Mouse (Mus musculus) retina, embryonic 14.5 days (tissue): ENCODE measurements around the gene Gm11146.

Source experiments
- DNase-seq: peaks from one replicate; pipeline ENCODE4 v3.0.0-alpha.2; 2015; ENCODE audit warnings: low spot score

The Gm11146 gene

DNA sequence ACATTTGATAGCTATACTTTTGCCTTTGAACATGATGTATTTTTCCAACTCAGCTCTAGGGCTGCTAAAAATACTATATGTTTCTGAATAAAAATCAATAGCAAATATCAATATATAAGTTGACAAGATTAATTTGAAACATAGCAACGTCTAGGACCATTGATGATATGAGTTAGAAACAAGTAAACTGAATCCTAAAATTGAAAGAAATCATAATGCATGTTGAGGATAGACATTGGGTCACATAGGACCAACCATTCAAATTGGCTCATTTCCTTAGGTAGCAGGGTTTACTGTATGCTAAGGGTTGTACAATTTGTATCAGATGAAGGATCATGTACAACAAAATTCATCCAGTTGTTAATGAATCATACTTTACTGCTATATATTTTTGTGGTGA lies at the start of gene Gm11146:
TSS of gene Gm11146 (minus strand) at position 101 of the 400 bp plus-strand sequence.
- DNase-seq: no peak

DNA sequence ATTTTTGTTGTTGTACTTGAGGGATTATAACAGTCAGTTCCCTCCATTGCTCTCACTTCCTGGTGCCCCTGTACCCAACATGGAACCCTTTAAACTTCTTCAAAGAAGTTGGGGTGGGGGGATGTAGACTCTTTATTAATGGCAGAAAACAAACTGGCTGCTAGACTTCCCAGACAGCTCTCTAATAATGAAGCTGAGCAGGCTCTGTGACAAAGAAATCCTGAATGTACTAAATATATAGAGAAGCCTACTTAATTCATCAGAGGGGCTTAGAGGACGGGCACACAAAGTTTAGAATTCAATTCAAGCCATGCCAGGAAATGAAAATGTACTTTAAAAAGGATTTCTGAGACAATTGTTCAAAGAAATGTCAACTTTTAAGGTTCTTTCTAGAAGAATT lies 48.7 kb upstream of the Gm11146 start:
- DNase-seq: no peak

DNA sequence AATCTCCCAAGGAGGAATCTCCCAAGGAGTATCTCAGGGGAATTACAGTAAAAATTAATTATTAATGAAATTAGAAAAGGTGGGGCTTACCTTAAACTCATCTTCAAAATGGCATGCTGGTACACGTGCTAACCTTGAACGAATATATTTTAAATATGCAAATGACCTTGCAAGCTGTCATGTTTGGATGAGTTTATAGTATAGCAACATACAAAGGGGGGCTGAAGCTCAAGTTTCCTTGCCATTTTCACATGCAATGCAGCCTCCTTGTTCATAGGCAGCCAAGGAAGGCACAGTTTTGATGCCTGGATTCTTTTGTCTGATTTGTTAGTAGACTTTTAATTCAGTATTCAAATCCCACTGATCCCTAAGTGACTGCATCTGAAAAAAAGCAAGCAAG lies 47.1 kb upstream of the Gm11146 start:
- no peak for DNase-seq

GRCm38 (mm10) chr16:77648181-77648580 lies 46.3 kb upstream of the Gm11146 start:
- no peak for DNase-seq

DNA sequence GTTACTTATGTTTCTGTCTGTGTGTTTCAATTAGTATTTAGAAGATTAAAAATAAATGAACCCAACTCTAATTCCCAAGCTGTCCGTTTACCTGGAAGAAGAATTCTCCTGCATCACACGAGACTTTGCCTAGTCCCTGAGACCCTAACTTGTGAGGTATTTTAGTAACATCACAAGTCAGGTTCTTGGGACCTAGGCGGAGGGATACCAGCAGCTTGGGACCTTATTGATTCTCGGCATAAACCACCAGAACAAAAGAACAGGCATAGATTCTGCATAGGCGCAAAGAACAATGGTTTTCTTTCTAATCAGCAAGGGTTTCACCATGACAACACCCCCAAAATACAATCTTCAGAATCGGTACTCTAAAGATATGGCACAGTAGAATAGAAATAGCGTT lies 44.3 kb upstream of the Gm11146 start:
- peak; percentile 11 for DNase-seq

DNA sequence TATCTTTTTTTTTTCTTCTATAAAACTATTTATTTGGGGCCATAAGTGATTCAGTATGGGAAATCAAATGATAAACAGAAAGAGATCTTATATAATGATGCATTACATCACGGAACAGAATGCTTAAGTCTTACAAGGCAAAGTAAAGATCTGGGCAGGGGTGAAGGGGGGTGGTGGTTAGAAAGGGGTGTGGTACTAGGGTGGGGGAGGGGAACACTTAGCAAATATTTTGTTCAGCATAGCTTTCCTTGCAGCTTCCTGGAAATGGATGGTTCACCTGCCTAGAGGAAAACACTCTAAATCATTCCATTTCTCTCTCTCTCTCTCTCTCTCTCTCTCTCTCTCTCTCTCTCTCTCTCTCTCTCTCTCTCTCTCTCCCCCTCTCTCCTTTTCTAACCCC lies 43.1 kb upstream of the Gm11146 start:
- peak; percentile 34 for DNase-seq

- peak; percentile 79 for DNase-seq
Observed at GRCm38 (mm10) chr16:77643871-77644720, 42.2 kb upstream of the Gm11146 start.

DNA sequence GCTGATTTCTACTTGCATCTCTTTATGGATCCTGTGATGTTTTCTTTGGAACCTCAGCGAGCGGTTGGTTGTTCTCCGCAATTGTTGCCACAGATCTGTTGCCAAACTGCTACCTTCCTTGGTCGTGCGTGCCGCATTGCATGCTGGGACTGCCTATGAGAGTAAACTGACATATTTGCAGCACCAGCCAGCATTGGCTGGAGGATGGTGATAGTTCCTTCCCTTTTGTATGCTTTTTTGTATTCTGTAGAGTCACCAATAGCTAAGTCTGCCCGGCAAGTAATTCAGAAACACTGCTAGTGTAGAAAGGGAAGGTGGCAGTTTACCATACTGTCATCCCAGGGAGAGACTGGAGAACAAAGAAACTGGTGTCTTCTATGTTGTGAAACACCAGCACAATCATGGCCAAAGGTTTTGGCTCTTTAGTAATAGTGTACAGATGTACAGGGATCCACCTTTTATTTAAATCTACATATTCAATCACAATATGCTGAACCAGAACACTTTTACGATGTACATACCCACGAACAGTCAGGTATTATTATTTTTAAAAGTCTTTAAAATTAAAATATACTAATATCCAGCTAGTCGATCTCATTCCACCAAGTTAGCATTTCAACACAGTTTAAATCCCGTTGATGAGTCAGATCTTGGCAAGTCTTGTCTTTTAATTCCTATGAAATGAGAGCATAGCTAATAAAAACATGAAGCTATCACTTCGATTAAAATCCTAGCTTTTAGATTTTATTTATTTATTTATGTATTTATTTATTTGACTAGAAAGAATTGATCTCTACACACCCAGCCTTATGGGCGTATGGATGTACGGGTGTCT lies 41.4 kb upstream of the Gm11146 start:
- DNase-seq: no peak

DNA sequence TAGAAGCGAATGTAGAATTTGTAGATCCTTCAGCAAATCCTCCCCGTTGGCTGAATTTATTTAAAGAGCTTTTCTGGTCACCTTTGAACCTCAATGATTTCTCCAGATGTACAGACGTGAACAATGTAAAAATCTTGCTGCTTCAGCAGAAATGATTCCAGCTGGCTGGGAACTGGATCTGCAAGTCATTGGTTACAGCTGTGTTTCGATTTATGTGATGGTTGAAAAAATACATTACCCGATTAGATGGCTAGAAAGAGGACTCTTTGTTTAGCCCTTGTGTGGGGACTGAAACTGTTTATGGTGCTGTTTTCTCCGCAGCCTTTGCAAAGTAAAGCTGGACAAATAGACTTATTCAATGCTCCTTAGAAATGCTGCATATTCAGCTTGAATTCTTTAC lies 34.6 kb upstream of the Gm11146 start:
- DNase-seq: no peak

DNA sequence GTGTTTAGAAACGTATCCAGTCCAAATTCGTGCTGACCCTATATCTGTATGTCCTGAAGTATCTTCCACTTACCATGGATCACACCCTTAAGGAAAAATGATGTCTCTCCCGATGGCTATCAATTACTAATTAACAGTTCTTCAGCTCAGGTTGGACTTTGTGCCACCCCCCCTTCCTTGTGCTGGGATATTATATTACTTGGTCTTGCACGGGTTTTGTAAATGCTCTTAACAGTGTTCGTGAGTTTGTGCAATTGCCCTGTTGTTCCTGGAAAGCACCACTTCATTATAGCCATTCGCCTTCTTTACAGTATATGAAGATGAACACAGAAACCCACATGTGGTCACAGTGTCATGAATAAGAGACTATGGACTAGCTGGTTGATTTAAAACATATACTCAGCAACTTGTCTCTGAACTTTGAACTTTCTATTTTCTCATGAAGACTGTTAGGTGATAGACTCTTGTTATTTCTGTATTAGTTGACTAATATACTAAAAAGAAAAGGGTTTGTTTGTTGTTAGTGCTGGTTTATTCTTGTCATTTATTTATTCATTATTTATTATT lies 30.5 kb upstream of the Gm11146 start:
- no peak for DNase-seq

- no peak for DNase-seq
Observed at GRCm38 (mm10) chr16:77622681-77623080, 20.8 kb upstream of the Gm11146 start.

DNA sequence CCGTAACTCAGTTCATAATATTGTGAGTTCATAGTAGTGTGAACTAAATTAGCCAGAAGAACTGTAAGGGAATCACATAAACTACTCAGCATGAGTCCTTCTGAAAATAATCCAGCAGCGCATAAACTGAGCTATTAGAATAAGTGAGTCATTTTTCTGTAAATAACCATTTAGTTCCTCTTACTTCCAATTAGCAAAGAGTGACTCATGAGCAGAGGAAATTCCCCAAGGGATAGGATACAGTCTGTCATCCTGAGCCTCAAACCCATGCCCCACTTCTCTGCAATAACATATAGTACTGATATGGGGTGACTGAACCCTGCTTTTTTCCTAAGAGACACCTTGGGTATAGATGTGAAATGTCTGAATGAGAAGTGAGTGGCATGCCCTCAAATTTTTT lies 687 bp upstream of the Gm11146 start:
- DNase-seq: no peak

- DNase-seq: no peak
Observed at GRCm38 (mm10) chr16:77598787-77599186, 3.1 kb downstream of the Gm11146 start.

DNA sequence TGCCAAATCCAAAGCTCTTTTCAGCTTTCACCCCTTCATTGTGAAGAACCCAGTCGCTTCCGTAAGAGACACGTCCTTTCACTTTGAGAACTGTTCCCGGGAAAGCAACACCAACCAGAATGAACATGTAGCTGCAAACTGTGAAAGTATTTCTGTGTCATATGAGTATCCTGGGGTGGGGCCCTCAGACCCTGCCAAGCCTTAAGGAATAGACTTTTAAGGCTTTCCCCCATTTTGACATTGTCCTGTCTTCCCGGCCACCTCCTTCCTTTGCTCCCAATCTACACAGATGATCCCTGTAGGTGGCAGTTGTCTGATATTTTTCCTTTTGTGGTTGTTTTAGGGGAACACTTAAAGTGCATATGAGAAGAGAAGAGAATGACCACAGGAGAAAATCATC lies 5.3 kb downstream of the Gm11146 start:
- DNase-seq: no peak

DNA sequence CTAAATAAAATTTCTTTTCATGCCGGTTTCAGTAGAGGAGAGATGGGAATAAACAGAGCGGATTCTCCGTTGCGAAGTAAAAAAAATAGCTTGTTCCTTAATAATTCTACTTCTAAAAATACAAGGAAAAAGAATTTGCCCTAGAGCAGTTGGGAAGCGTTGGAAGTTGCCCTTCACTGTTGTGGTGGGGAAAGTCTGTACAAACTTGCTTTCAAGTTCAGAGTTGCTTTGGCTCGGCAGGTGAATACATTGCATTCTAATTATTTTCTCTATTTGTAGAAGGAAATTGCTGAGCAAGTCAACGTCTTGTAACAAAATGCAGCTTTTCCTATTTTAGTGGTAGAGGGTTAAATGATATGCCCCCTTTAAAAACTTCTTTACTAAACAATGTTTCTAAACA lies 6.2 kb downstream of the Gm11146 start:
- DNase-seq: no peak

- DNase-seq: no peak
Observed at GRCm38 (mm10) chr16:77594553-77594952, 7.3 kb downstream of the Gm11146 start.

DNA sequence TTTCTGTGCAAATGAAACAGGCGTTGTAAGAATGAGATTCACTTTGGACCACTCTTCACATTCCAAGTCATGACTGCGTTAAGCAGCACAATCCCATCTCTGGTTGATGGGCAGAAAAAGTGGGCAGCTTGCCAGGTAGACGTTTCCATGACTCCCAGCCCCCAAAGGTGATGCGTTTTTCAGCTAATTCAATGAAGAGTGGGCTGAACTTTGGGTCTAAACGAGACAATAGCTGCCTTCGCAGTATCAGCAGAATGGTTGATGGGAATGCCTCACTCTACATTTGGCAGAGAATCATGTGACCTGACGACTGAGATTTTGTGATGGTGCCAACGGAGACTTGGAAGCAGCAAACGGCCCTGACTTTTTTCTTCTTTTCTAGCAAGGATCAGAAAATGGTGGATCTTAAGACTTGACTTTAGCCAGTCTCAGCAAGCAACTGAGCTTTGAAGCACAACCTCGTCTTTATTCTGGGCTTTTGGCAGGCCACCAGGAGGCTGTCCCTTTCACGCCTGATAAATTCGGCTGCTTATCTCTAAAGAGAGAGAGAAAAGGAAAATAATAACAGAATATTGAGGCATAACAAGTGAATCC lies 8.0 kb downstream of the Gm11146 start:
- DNase-seq: peak; percentile 6

DNA sequence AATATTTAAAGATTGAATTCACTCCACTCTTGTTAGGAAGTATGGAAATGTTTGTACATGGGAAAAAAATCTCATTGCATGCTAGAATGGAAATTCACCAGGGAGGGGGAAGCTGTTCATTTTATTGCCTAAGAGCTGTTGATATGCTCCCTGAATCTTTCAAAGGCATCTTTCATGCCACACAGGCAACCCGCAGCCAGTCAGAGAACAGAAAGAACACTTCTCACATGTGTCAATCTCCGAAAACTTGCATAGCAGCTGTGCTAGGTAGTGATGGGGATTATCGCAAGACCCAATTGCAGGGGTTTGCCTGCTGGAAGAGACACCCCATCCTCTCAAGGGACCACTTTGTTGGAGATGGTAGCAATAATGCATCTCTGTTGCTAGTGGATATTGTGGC lies 8.9 kb downstream of the Gm11146 start:
- no peak for DNase-seq

GRCm38 (mm10) chr16:77573036-77573435 lies 28.9 kb downstream of the Gm11146 start:
- peak; percentile 81 for DNase-seq

DNA sequence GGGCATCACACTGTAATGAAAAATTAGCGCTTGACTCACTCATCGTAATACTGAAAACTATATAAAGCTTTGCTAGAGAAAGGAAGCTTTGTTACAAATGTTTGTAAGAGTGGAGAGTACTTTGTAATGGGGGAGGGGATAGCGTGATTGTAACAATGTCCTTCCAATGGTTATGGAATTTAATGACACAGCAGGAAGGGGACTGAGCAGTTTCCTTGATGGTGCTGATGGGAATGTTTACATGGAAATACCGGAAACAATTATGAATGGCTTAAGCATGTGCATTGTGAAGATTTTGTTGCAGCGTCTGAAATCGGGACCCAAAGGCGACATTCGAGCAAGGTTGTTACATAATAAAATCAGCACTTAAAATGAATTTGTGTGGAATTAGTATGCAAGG lies 32.4 kb downstream of the Gm11146 start:
- no peak for DNase-seq

DNA sequence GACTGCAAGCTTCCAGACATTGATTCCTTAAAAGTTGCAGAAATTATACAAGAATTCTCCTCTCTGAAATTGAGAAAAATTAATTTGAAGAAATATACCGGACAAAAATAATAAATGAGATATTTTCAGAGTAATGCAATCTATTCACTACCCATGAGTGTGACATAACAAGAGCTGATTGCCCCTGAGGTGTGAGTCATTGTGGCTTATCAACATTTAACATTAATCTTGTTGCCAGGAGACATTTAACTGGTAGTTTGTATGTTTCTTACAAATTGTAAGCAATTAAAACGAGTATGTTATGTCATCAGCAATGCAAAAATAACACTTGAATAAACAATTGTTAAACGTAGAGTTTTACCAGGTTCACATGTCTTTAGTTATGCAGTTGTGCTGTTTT lies 33.5 kb downstream of the Gm11146 start:
- DNase-seq: no peak

- no peak for DNase-seq
Observed at GRCm38 (mm10) chr16:77562852-77563251, 39.0 kb downstream of the Gm11146 start.
